Mouse (Mus musculus): Measurements from ENCODE around the gene Impg2.

The Impg2 gene

GRCm38 (mm10) chr16:56298836-56299235 lies 94.7 kb downstream of the Impg2 start:
- DNase-seq (ENCODE audit: low spot score), result no peak

- no peak for DNase-seq (ENCODE audit: low spot score)
Measured at GRCm38 (mm10) chr16:56302996-56303395, 98.9 kb downstream of the Impg2 start.

- no peak for DNase-seq (ENCODE audit: low spot score)
Measured at GRCm38 (mm10) chr16:56304167-56304566, 100.1 kb downstream of the Impg2 start.

- no peak for DNase-seq (ENCODE audit: low spot score)
Measured at GRCm38 (mm10) chr16:56307575-56307974, 103.5 kb downstream of the Impg2 start.

- DNase-seq (ENCODE audit: low spot score), result no peak
Measured at GRCm38 (mm10) chr16:56311291-56311690, 107.2 kb downstream of the Impg2 start.
